In genomic region chr10:18407062-18407830, GRCm38 (mm10) we compare ENCODE assay signal across 7 mouse cellular contexts.
DNase-seq lines count a peak whose midpoint lies in the region.

No protein-coding gene starts in this region.

- peak overlapping the region; percentile 80 for H3K4me3 ChIP-seq in megakaryocyte, embryonic 14.5 days (replicated peaks)

- intact Hi-C loops in gastrocnemius, postnatal 14 days (cut with DNase I; ENCODE audit: low total_unique reads): no loop called here
- intact Hi-C loops in left cerebral cortex, postnatal 10 days (cut with DNase I): no loop called here

- H3K4me1 ChIP-seq in megakaryocyte, embryonic 14.5 days: peaks cover 10% of the 10 kb centered on the region

- no peaks in the 10 kb centered on the region for H3K9me3 ChIP-seq in megakaryocyte, embryonic 14.5 days

- peak; percentile 77 for DNase-seq in adrenal gland, adult 8-10 months
- peak; percentile 93 for DNase-seq in embryo, embryonic 10 days (ENCODE audit: low spot score)
- DNase-seq in gastrocnemius, postnatal 14 days: peak; percentile 76
- peak; percentile 70 for DNase-seq in hindlimb bud, embryonic 11.5 days (ENCODE audit: extremely low spot score, low read depth, low spot score)
- peak; percentile 44 to 87 for DNase-seq in left cerebral cortex, postnatal 10 days (ENCODE audit: extremely low spot score in 1 of 2, low spot score in 2 of 2)
- peak; percentile 25 for DNase-seq in right cerebral cortex, postnatal 25 days

- H3K27me3 ChIP-seq in megakaryocyte, embryonic 14.5 days (replicated peaks): peaks cover 26% of the 10 kb centered on the region

- no peaks in the 10 kb centered on the region for H3K36me3 ChIP-seq in megakaryocyte, embryonic 14.5 days (replicated peaks; ENCODE audit: low read length)

Comparison
In these comparisons a context has a peak if more than half of its experiments do, and no peak if none do; other contexts are left out.
1. Peak in every context shown above with its lines: DNase-seq and H3K4me3 ChIP-seq.
2. DNase-seq: peak in every context shown above with its lines; median percentile 93 in embryo, embryonic 10 days; 77 in adrenal gland, adult 8-10 months; 76 in gastrocnemius, postnatal 14 days; 70 in hindlimb bud, embryonic 11.5 days; 66 in left cerebral cortex, postnatal 10 days; 25 in right cerebral cortex, postnatal 25 days.